Mouse (Mus musculus) adrenal gland, adult 2 months (tissue): ENCODE data around the gene Lsamp. TPM values are rescaled to one million over a fixed set of nuclear protein-coding genes. Genes with fewer than 3 reads are reported as not detected.

Source experiments
- DNase-seq: peaks from one replicate; pipeline ENCODE4 v3.0.0; 2021
- microRNA-seq, 2 experiments: library from miRNA; unstranded; fragments of <30 nt; microRNA quantifications; one replicate each; pipeline ENCODE4 v1.2.0; 2021
- polyA plus RNA-seq: library from polyadenylated mRNA; depleted of rRNA; stranded (reverse); fragments of >200 nt; gene quantifications from 2 replicates; pipeline ENCODE4 v1.2.3, GENCODE M21; 2012
- total RNA-seq, 2 experiments: library from RNA; stranded (reverse); gene quantifications; 2 replicates each; pipeline ENCODE4 v1.2.3; 2021

Gene Lsamp
- total and polyA plus RNA-seq, 3 experiments, result 0.79 to 7.0 (median 4.6) TPM

- no peak for DNase-seq
Measured at GRCm38 (mm10) chr16:42189431-42190081, 2205.4 kb downstream of the Lsamp start.

GRCm38 (mm10) chr16:42190114-42191045 lies 2206.2 kb downstream of the Lsamp start:
- peak; percentile 91 for DNase-seq

Small RNA genes lying within 50 kb of the gene (microRNA-seq; reads per million reads assigned to microRNA genes)
- gene Gm27887 (0 reads per million in 2 experiments), gene Gm47276 (0 reads per million in 2 experiments)
